8 mouse cellular contexts compared by ENCODE assay signal in the genomic region with DNA sequence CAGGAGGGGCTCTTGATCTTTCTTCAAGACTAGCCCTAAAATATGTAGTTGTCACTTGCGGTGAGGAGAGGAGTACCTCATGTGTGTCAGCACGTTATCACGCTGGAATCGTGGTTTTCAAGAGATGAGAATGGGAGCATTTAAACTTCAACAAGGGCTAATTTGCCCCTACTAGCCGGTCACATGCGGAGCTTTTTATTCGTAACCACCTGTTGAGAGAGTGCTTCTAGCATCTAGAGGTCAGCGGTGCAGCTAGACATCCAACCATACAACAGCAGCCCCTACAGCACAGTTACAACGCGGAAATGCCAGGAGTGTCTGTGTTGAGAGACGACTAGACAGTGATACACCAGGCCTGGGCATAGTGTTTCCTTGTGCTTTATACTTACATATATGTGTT. TPM values are rescaled to one million over a fixed set of nuclear protein-coding genes. Genes with fewer than 3 reads are reported as not detected.
DNase-seq lines count a peak whose midpoint lies in the region; ATAC-seq and TF ChIP-seq lines count a peak whose summit lies in the region.

No protein-coding gene starts in this region.

- WGBS in intestine, postnatal 0 days, result under 1% methylated on average over 11 of the region's 11 CpGs
- under 1% methylated on average over 11 of the region's 11 CpGs for WGBS in midbrain, postnatal 0 days

- no peak for DNase-seq in gastrocnemius, adult 2 months
- DNase-seq in gastrocnemius, postnatal 36 days, result no peak
- DNase-seq in ES-CJ7 (ENCODE audit: low read depth, low spot score), result peak; percentile 39
- peak; percentile 29 for DNase-seq in midbrain, postnatal 0 days (ENCODE audit: low spot score)
- no peak for DNase-seq in left cerebral cortex, postnatal 10 days (ENCODE audit: extremely low spot score in 1 of 2, low spot score in 2 of 2)
- no peak for DNase-seq in layer of hippocampus, adult 11-12 months (ENCODE audit: low spot score)

- H3K9me3 ChIP-seq in intestine, postnatal 0 days (ENCODE audit: control insufficient read depth), result no peaks in the 10 kb centered on the region
- no peaks in the 10 kb centered on the region for H3K9me3 ChIP-seq in midbrain, postnatal 0 days (ENCODE audit: low read length)

- H3K9ac ChIP-seq in intestine, postnatal 0 days (ENCODE audit: low read depth, low read length), result peak overlapping the region; percentile 94
- H3K9ac ChIP-seq in midbrain, postnatal 0 days (replicated peaks; ENCODE audit: low read length, poor library complexity, severe bottlenecking), result peak overlapping the region; percentile 98

- H3K4me3 ChIP-seq in gastrocnemius, adult 2 months, result peak overlapping the region; percentile 90
- H3K4me3 ChIP-seq in intestine, postnatal 0 days (ENCODE audit: low read depth, low read length), result peak overlapping the region; percentile 91
- H3K4me3 ChIP-seq in midbrain, postnatal 0 days (ENCODE audit: low read depth, low read length), result peak overlapping the region; percentile 97

- intact Hi-C loops in gastrocnemius, adult 2 months (cut with DNase I), result loop anchor here (5.0 kb wide), 1 partner anchor 281 kb away; the partner anchor contains the start of gene Polr3e
- intact Hi-C loops in gastrocnemius, postnatal 36 days (cut with DNase I), result no loop called here
- intact Hi-C loops in left cerebral cortex, postnatal 10 days (cut with DNase I), result loop anchor here (10.0 kb wide), 2 partner anchors 189 to 511 kb away; no protein-coding TSS in a partner anchor

- no peak for TF ChIP-seq CTCF in gastrocnemius, adult 2 months (IDR thresholded peaks at IDR 0.05)
- no peak for TF ChIP-seq CTCF in intestine, postnatal 0 days (IDR thresholded peaks at IDR 0.05; ENCODE audit: low read depth)
- peak; percentile 21; the same call in 1 of the 2 replicates for TF ChIP-seq CTCF in midbrain, postnatal 0 days (IDR thresholded peaks at IDR 0.05)

- H3K27ac ChIP-seq in gastrocnemius, adult 2 months, result peak overlapping the region; percentile 99
- H3K27ac ChIP-seq in intestine, postnatal 0 days (ENCODE audit: low read depth, low read length), result peak overlapping the region; percentile 97
- peak overlapping the region; percentile 96 for H3K27ac ChIP-seq in midbrain, postnatal 0 days (ENCODE audit: low read depth, low read length)

- H3K36me3 ChIP-seq in intestine, postnatal 0 days (ENCODE audit: control insufficient read depth, insufficient read depth), result peaks cover 23% of the 10 kb centered on the region
- H3K36me3 ChIP-seq in midbrain, postnatal 0 days (ENCODE audit: insufficient read depth, low read length), result peaks cover 22% of the 10 kb centered on the region

- no peaks in the 10 kb centered on the region for H3K27me3 ChIP-seq in intestine, postnatal 0 days (replicated peaks; ENCODE audit: control insufficient read depth, insufficient read depth, low read length)
- no peaks in the 10 kb centered on the region for H3K27me3 ChIP-seq in midbrain, postnatal 0 days (ENCODE audit: insufficient read depth, low read length)

- H3K4me1 ChIP-seq in intestine, postnatal 0 days (replicated peaks; ENCODE audit: control insufficient read depth, insufficient read depth, low read length), result peaks cover 6% of the 10 kb centered on the region
- H3K4me1 ChIP-seq in midbrain, postnatal 0 days (ENCODE audit: insufficient read depth, low read length), result no peaks in the 10 kb centered on the region

- peak overlapping the region; percentile 77 for H3K4me2 ChIP-seq in intestine, postnatal 0 days (replicated peaks; ENCODE audit: low read depth)
- peak overlapping the region; percentile 80 for H3K4me2 ChIP-seq in midbrain, postnatal 0 days (ENCODE audit: low read depth, low read length, poor library complexity, severe bottlenecking)

- peak; percentile 31; the same call in 1 of the 2 replicates for ATAC-seq in erythroblast, adult 5-6 weeks (replicated peaks; ENCODE audit: low FRiP score, poor library complexity, severe bottlenecking)
- 0 out of 2 replicates have a peak, but pooled peaks have one; percentile 15 for ATAC-seq in intestine, postnatal 0 days
- no peak for ATAC-seq in midbrain, postnatal 0 days (ENCODE audit: low FRiP score)

RNA-seq across cellular contexts. Expression of gene Uqcrc2, which starts 0.8 kb away (rescaled TPM):
- total RNA-seq in gastrocnemius, adult 2 months (2021), result 100 to 1,000 TPM; 459 to 637 TPM
- 100 to 1,000 TPM; 505 to 521 TPM for total RNA-seq in gastrocnemius, postnatal 36 days (2021)
- total RNA-seq in erythroblast, adult 5-6 weeks (2015; ENCODE audit: low replicate concordance), result 53.7 and 80.9 TPM in 2 replicates
- total RNA-seq in erythroblast, adult 5-6 weeks (2017; ENCODE audit: low replicate concordance), result 25.5 and 38.4 TPM in 2 replicates
- 246 and 267 TPM in 2 replicates for polyA plus RNA-seq in intestine, postnatal 0 days (2015; fragmentation: Nextera tagmentation; extraction: Ambion mirVana)
- 166 and 169 TPM in 2 replicates for total RNA-seq in midbrain, postnatal 0 days (2014; rRNA removed)
- polyA plus RNA-seq in midbrain, postnatal 0 days (2015; fragmentation: Nextera tagmentation; extraction: Ambion mirVana), result 238 and 250 TPM in 2 replicates
- 100 to 1,000 TPM; 234 to 247 TPM for total RNA-seq in left cerebral cortex, postnatal 10 days (2021)

RNA-seq across cellular contexts. Expression of gene Pdzd9, which starts 34.3 kb away (rescaled TPM):
- not detected for total RNA-seq in gastrocnemius, adult 2 months (2021)
- not detected for total RNA-seq in gastrocnemius, postnatal 36 days (2021)
- not detected in 2 replicates for total RNA-seq in erythroblast, adult 5-6 weeks (2015; ENCODE audit: low replicate concordance)
- not detected in 2 replicates for total RNA-seq in erythroblast, adult 5-6 weeks (2017; ENCODE audit: low replicate concordance)
- polyA plus RNA-seq in intestine, postnatal 0 days (2015; fragmentation: Nextera tagmentation; extraction: Ambion mirVana), result 0.33 and 0.68 TPM in 2 replicates
- total RNA-seq in midbrain, postnatal 0 days (2014; rRNA removed), result 0.33 TPM in 1 of 2 replicates, not detected in the other
- polyA plus RNA-seq in midbrain, postnatal 0 days (2015; fragmentation: Nextera tagmentation; extraction: Ambion mirVana), result 0.36 and 0.63 TPM in 2 replicates
- not detected for total RNA-seq in left cerebral cortex, postnatal 10 days (2021)

RNA-seq across cellular contexts. Expression of gene Mosmo, which starts 41.6 kb away (rescaled TPM):
- 10 to 100 TPM; 19.5 to 23.0 TPM for total RNA-seq in gastrocnemius, adult 2 months (2021)
- total RNA-seq in gastrocnemius, postnatal 36 days (2021), result 10 to 100 TPM; 16.4 to 16.7 TPM
- 8.8 and 13.2 TPM in 2 replicates for total RNA-seq in erythroblast, adult 5-6 weeks (2015; ENCODE audit: low replicate concordance)
- total RNA-seq in erythroblast, adult 5-6 weeks (2017; ENCODE audit: low replicate concordance), result 3.0 and 4.7 TPM in 2 replicates
- polyA plus RNA-seq in intestine, postnatal 0 days (2015; fragmentation: Nextera tagmentation; extraction: Ambion mirVana), result 7.0 and 7.4 TPM in 2 replicates
- total RNA-seq in midbrain, postnatal 0 days (2014; rRNA removed), result 21.2 and 31.8 TPM in 2 replicates
- 11.5 TPM in 2 replicates for polyA plus RNA-seq in midbrain, postnatal 0 days (2015; fragmentation: Nextera tagmentation; extraction: Ambion mirVana)
- 10 to 100 TPM; 56.3 to 66.2 TPM for total RNA-seq in left cerebral cortex, postnatal 10 days (2021)

Comparison
In these comparisons a context has a peak if more than half of its experiments do, and no peak if none do; other contexts are left out.
1. DNase-seq: peak in ES-CJ7 (single experiment) and midbrain, postnatal 0 days (single experiment); none in gastrocnemius, adult 2 months (single experiment), gastrocnemius, postnatal 36 days (0 of 2), left cerebral cortex, postnatal 10 days (0 of 2) and layer of hippocampus, adult 11-12 months (single experiment).
2. Peak in every context shown above with its lines, with median percentiles within 50 percentile points of each other: H3K27ac ChIP-seq and H3K4me3 ChIP-seq.